Mouse (Mus musculus) CH12.LX (cell line): Measurements from ENCODE around the gene Tex35. TPM values are rescaled to one million over a fixed set of nuclear protein-coding genes. Genes with fewer than 3 reads are reported as not detected.
A peak's percentile ranks its signal among the peaks of the same experiment; 100 is the strongest.

ENCODE experiments used
- DNase-seq: peaks from one replicate; pipeline ENCODE4 v3.0.0-alpha.2; 2013; ENCODE audit errors: extremely low read depth
- H3K27ac ChIP-seq: 2 replicates; pipeline ENCODE4 v1.5.1; 2012; ENCODE audit warnings: low read depth, mild to moderate bottlenecking, control low read depth, moderate library complexity; ENCODE audit not compliant: insufficient read depth
- H3K27me3 ChIP-seq: replicated peaks from 2 replicates; pipeline ENCODE3; 2012; ENCODE audit warnings: inconsistent platforms
- H3K36me3 ChIP-seq, 2 experiments: replicated peaks in 1 of 2; 2 replicates each; pipeline versions ENCODE3 to v1.6.1; 2012; ENCODE audit warnings: inconsistent platforms in 1 of 2, low read length in 1 of 2, mild to moderate bottlenecking in 1 of 2, mixed read lengths in 1 of 2, moderate library complexity in 1 of 2; ENCODE audit not compliant: control insufficient read depth in 1 of 2, insufficient read depth in 1 of 2
- H3K4me1 ChIP-seq, 2 experiments: 2 replicates each; pipeline ENCODE4 v1.6.1; 2012; ENCODE audit warnings: inconsistent platforms in 1 of 2, moderate library complexity in 1 of 2; ENCODE audit not compliant: insufficient read depth in 2 of 2, control insufficient read depth in 1 of 2
- H3K4me2 ChIP-seq: 2 replicates; pipeline ENCODE4 v1.6.1; 2012; ENCODE audit warnings: low read depth, mild to moderate bottlenecking, control low read depth; ENCODE audit not compliant: poor library complexity, insufficient read depth, severe bottlenecking
- H3K4me3 ChIP-seq, 3 experiments: fragments of 150-350 bp in 1 of 3; sonication (generic) in 1 of 3; replicated peaks in 1 of 3; 2 replicates each; pipeline versions ENCODE3 to v1.5.1; 2011 to 2012; ENCODE audit warnings: low read depth in 2 of 3, low read length in 2 of 3, mild to moderate bottlenecking in 2 of 3, moderate library complexity in 2 of 3, control low read depth in 1 of 3, improper control_type of control experiment in 1 of 3, inconsistent platforms in 1 of 3, mixed read lengths in 1 of 3; ENCODE audit not compliant: poor library complexity in 1 of 3
- H3K79me2 ChIP-seq: replicated peaks from 2 replicates; pipeline ENCODE4 v1.6.1; 2012; ENCODE audit warnings: mild to moderate bottlenecking, moderate library complexity; ENCODE audit not compliant: control insufficient read depth, poor library complexity, insufficient read depth, severe bottlenecking; ENCODE audit errors: extremely low read depth
- H3K9ac ChIP-seq: 2 replicates; pipeline ENCODE4 v1.6.1; 2012; ENCODE audit warnings: low read depth, mild to moderate bottlenecking, control low read depth, moderate library complexity; ENCODE audit not compliant: insufficient read depth
- H3K9me3 ChIP-seq: replicated peaks from 2 replicates; pipeline ENCODE3; 2012; ENCODE audit warnings: low read length, inconsistent platforms, mixed read lengths
- BHLHE40 ChIP-seq: IDR thresholded peaks from 2 replicates; pipeline ENCODE4 v1.6.1; 2011; ENCODE audit warnings: mild to moderate bottlenecking, low read depth, low read length, improper control_type of control experiment
- CHD1 ChIP-seq: IDR thresholded peaks from 2 replicates; pipeline ENCODE4 v1.6.1; 2012; ENCODE audit warnings: low read depth, low read length, improper control_type of control experiment, inconsistent platforms
- CHD2 ChIP-seq: IDR thresholded peaks from 2 replicates; pipeline ENCODE4 v1.6.1; 2011; ENCODE audit warnings: low read length, improper control_type of control experiment
- CTCF ChIP-seq, 2 experiments: IDR thresholded peaks in 1 of 2; conservative IDR thresholded peaks in 1 of 2; 2 replicates each; pipeline ENCODE4 v1.5.1; 2011 to 2012; ENCODE audit warnings: low read depth in 2 of 2, low read length in 2 of 2, improper control_type of control experiment in 1 of 2, inconsistent platforms in 1 of 2, mild to moderate bottlenecking in 1 of 2, moderate library complexity in 1 of 2
- ELF1 ChIP-seq: IDR thresholded peaks from 2 replicates; pipeline ENCODE4 v1.6.1; 2014; ENCODE audit warnings: low read depth, mild to moderate bottlenecking, inconsistent platforms, low read length, improper control_type of control experiment
- EP300 ChIP-seq: IDR thresholded peaks from 2 replicates; pipeline ENCODE4 v1.6.1; 2011; ENCODE audit warnings: low read length, improper control_type of control experiment
- ETS1 ChIP-seq: conservative IDR thresholded peaks from 2 replicates; pipeline ENCODE4 v1.6.1; 2012; ENCODE audit warnings: low read depth, mild to moderate bottlenecking, inconsistent platforms, low read length, improper control_type of control experiment, moderate library complexity
- GABPA ChIP-seq: IDR thresholded peaks from 2 replicates; pipeline ENCODE4 v1.6.1; 2012; ENCODE audit warnings: low read depth, low read length, improper control_type of control experiment, inconsistent platforms; ENCODE audit not compliant: insufficient replicate concordance
- HCFC1 ChIP-seq: IDR thresholded peaks from 2 replicates; pipeline ENCODE4 v1.6.1; 2012; ENCODE audit warnings: low read depth, mild to moderate bottlenecking, inconsistent platforms, low read length, improper control_type of control experiment
- JUN ChIP-seq: IDR thresholded peaks from 2 replicates; pipeline ENCODE4 v1.6.1; 2011; ENCODE audit warnings: low read depth, mild to moderate bottlenecking, low read length, improper control_type of control experiment, moderate library complexity; ENCODE audit not compliant: insufficient read depth
- JUND ChIP-seq: conservative IDR thresholded peaks from 2 replicates; pipeline ENCODE4 v1.6.1; 2011; ENCODE audit warnings: low read depth, low read length, improper control_type of control experiment
- MAFK ChIP-seq: IDR thresholded peaks from 2 replicates; pipeline ENCODE4 v1.6.1; 2011; ENCODE audit warnings: low read length, improper control_type of control experiment; ENCODE audit not compliant: insufficient replicate concordance
- MAX ChIP-seq: IDR thresholded peaks from 2 replicates; pipeline ENCODE4 v1.6.1; 2011; ENCODE audit warnings: low read length, improper control_type of control experiment
- MAZ ChIP-seq: IDR thresholded peaks from 2 replicates; pipeline ENCODE4 v1.6.1; 2012; ENCODE audit warnings: low read depth, mild to moderate bottlenecking, inconsistent platforms, low read length, improper control_type of control experiment, moderate library complexity
- MYC ChIP-seq: IDR thresholded peaks from 2 replicates; pipeline ENCODE4 v1.6.1; 2011; ENCODE audit warnings: low read depth, mild to moderate bottlenecking, improper control_type of control experiment, low read length
- PAX5 ChIP-seq: IDR thresholded peaks from 2 replicates; pipeline ENCODE4 v1.6.1; 2012; ENCODE audit warnings: low read length, inconsistent platforms, mixed read lengths
- POLR2A ChIP-seq: IDR thresholded peaks from 2 replicates; pipeline ENCODE4 v1.6.1; 2011; ENCODE audit warnings: low read depth, mild to moderate bottlenecking, improper control_type of control experiment, low read length
- SIN3A ChIP-seq: IDR thresholded peaks from 2 replicates; pipeline ENCODE4 v1.6.1; 2012; ENCODE audit warnings: low read length, improper control_type of control experiment, inconsistent platforms
- TCF12 ChIP-seq: IDR thresholded peaks from 2 replicates; pipeline ENCODE4 v1.6.1; 2014; ENCODE audit warnings: low read depth, mild to moderate bottlenecking, inconsistent platforms, low read length, improper control_type of control experiment
- UBTF ChIP-seq: IDR thresholded peaks from 2 replicates; pipeline ENCODE4 v1.6.1; 2012; ENCODE audit warnings: low read depth, mild to moderate bottlenecking, inconsistent platforms, low read length, improper control_type of control experiment, moderate library complexity
- USF2 ChIP-seq: conservative IDR thresholded peaks from 2 replicates; pipeline ENCODE4 v1.6.1; 2011; ENCODE audit warnings: low read depth, low read length, improper control_type of control experiment
- ZC3H11A ChIP-seq: IDR thresholded peaks from 2 replicates; pipeline ENCODE4 v1.6.1; 2012; ENCODE audit warnings: low read depth, mild to moderate bottlenecking, inconsistent platforms, low read length, improper control_type of control experiment
- dilution Hi-C: fragments of 300-500 bp; cut with MboI; formaldehyde crosslinking; loops from 2 replicates; pipeline ENCODE4 v1.14.3; 2020; ENCODE audit warnings: low sequenced_read_pairs; ENCODE audit not compliant: extremely low pct_unique_long_range_greater_than_20kb, extremely low pct_ligation_motif_present
- in situ Hi-C: fragments of 300-500 bp; cut with MboI; formaldehyde crosslinking; loops from 3 replicates; pipeline ENCODE4 v1.14.3; 2019; ENCODE audit warnings: low sequenced_read_pairs, low pct_ligation_motif_present, low pct_unique_long_range_greater_than_20kb, mixed read lengths
- polyA plus RNA-seq: library from polyadenylated mRNA; unstranded; fragments of >175 nt; gene quantifications from 2 replicates; pipeline ENCODE4 v1.2.1, GENCODE M21; 2012; ENCODE audit warnings: low read depth; ENCODE audit not compliant: insufficient read length
- total RNA-seq, 2 experiments: library from RNA; depleted of rRNA; stranded (reverse); fragments of 300-350 nt in 1 of 2; fragments of >200 nt in 1 of 2; gene quantifications; 2 replicates each; pipeline ENCODE4 v1.2.3; 2012 to 2014

Tex35 gene
- total and polyA plus RNA-seq, 3 experiments, result 0.87 to 3.3 (median 1.3) TPM

- no peak for TF ChIP-seq UBTF
- TF ChIP-seq BHLHE40, result no peak
- no peak for TF ChIP-seq SIN3A
These were observed 46.0 kb downstream of the Tex35 start (continued) for GRCm38 (mm10) chr1:157062445-157062825.

GRCm38 (mm10) chr1:157061800-157062444, 46.6 kb downstream of the Tex35 start:
- Histone ChIP-seq H3K9me3 (no peaks in the 10 kb centered on the region), H3K4me2 (no peak overlapping the region), H3K79me2 (no peaks in the 10 kb centered on the region), H3K4me3 (no peak overlapping the region), H3K27me3 (no peaks in the 10 kb centered on the region), H3K4me1 (peaks cover 27 to 41% of the 10 kb centered on the region in 2 experiments), H3K36me3 (peaks cover 0 to under 1% of the 10 kb centered on the region in 2 experiments), H3K9ac (no peak overlapping the region), H3K27ac (peak overlapping the region; percentile 56; the same call in 1 of the 2 replicates)
- dilution Hi-C loops (no loop called here), in situ Hi-C loops (no loop called here)
- DNase-seq, result no peak
- TF ChIP-seq MAX, result no peak
- no peak for TF ChIP-seq MYC
- no peak for TF ChIP-seq POLR2A
- TF ChIP-seq BHLHE40, result no peak
- TF ChIP-seq JUND, result no peak
- TF ChIP-seq USF2, result no peak
- TF ChIP-seq HCFC1, result no peak
- TF ChIP-seq ELF1, result no peak
- no peak for TF ChIP-seq CHD2
- TF ChIP-seq CTCF (conservative IDR thresholded peaks at IDR 0.05 in 1 of 2, IDR thresholded peaks at IDR 0.05 in 1 of 2; ENCODE audit: low read depth in 2 of 2, low read length in 2 of 2), result no peak
- TF ChIP-seq ZC3H11A, result no peak
- TF ChIP-seq SIN3A, result no peak
- no peak for TF ChIP-seq TCF12
- TF ChIP-seq CHD1, result no peak
- no peak for TF ChIP-seq EP300
- TF ChIP-seq ETS1, result no peak
- no peak for TF ChIP-seq JUN

GRCm38 (mm10) chr1:157061170-157061569, 47.3 kb downstream of the Tex35 start:
- no peak overlapping the region for H3K4me3 ChIP-seq
- no peak overlapping the region for H3K27ac ChIP-seq
- H3K9me3 ChIP-seq, result no peaks in the 10 kb centered on the region
- no peak overlapping the region for H3K4me2 ChIP-seq
- dilution Hi-C loops (no loop called here), in situ Hi-C loops (no loop called here)
- no peaks in the 10 kb centered on the region for H3K79me2 ChIP-seq
- no peak for TF ChIP-seq MAZ
- no peak for TF ChIP-seq ELF1
- 0 out of 2 replicates have a peak, but pooled peaks have one; percentile 17 for TF ChIP-seq MAFK
- TF ChIP-seq GABPA, result no peak
- no peak for TF ChIP-seq POLR2A
- TF ChIP-seq PAX5, result no peak
- H3K9ac ChIP-seq, result no peak overlapping the region
- H3K4me1 ChIP-seq, result peaks cover 33 to 49% of the 10 kb centered on the region in 2 experiments
- H3K36me3 ChIP-seq, result peaks cover 0 to 1% of the 10 kb centered on the region in 2 experiments
- H3K27me3 ChIP-seq, result no peaks in the 10 kb centered on the region
- DNase-seq, result no peak
